Mouse (Mus musculus) G1E (cell line): ENCODE measurements around the gene Zfp12. TPM values are rescaled to one million over a fixed set of nuclear protein-coding genes. Genes with fewer than 3 reads are reported as not detected.
"Not testable (repeated sequence)": the region's sequence is repeated elsewhere in the genome, so short reads cannot be mapped to it uniquely, and the experiment has no call there.

Experiments
- ATAC-seq: 2 replicates; pipeline ENCODE4 v1.8.0; 2016; ENCODE audit warnings: mild to moderate bottlenecking; ENCODE audit not compliant: insufficient number of reproducible peaks, poor library complexity, low FRiP score, severe bottlenecking; ENCODE audit errors: extremely low read depth
- DNase-seq: peaks from one replicate; pipeline ENCODE4 v3.0.0; 2012; ENCODE audit warnings: low spot score
- H3K27me3 ChIP-seq: 2 replicates; pipeline ENCODE4 v1.6.1; 2012; ENCODE audit warnings: mild to moderate bottlenecking, low read length, inconsistent platforms; ENCODE audit not compliant: insufficient read depth
- H3K36me3 ChIP-seq: replicated peaks from 2 replicates; pipeline ENCODE3; 2012; ENCODE audit warnings: mild to moderate bottlenecking, inconsistent platforms
- H3K4me1 ChIP-seq: 2 replicates; pipeline ENCODE4 v1.6.1; 2012; ENCODE audit warnings: low read depth, low read length, inconsistent platforms, mixed read lengths; ENCODE audit not compliant: insufficient read depth
- H3K4me3 ChIP-seq: 2 replicates; pipeline ENCODE4 v1.5.1; 2012; ENCODE audit warnings: low read depth, mild to moderate bottlenecking, inconsistent platforms, low read length, moderate library complexity, mixed read lengths
- H3K9me3 ChIP-seq: replicated peaks from 2 replicates; pipeline ENCODE4 v1.6.1; 2012; ENCODE audit warnings: inconsistent platforms
- CTCF ChIP-seq: IDR thresholded peaks from 2 replicates; pipeline ENCODE4 v1.5.1; 2012; ENCODE audit warnings: low read depth, low read length, inconsistent platforms, mixed read lengths
- GATA1 ChIP-seq: IDR thresholded peaks from 2 replicates; pipeline ENCODE4 v1.6.1; 2012; ENCODE audit warnings: borderline replicate concordance, low read length, inconsistent platforms, mixed read lengths
- GATA2 ChIP-seq: IDR thresholded peaks from 2 replicates; pipeline ENCODE4 v1.6.1; 2012; ENCODE audit warnings: low read depth, low read length, inconsistent platforms, borderline replicate concordance
- POLR2AphosphoS5 ChIP-seq: IDR thresholded peaks from 2 replicates; pipeline ENCODE4 v1.6.1; 2012; ENCODE audit warnings: low read depth, low read length, inconsistent platforms; ENCODE audit not compliant: insufficient replicate concordance
- TAL1 ChIP-seq: conservative IDR thresholded peaks from 2 replicates; pipeline ENCODE4 v1.6.1; 2012; ENCODE audit warnings: low read depth, low read length, inconsistent platforms, mixed read lengths
- polyA plus RNA-seq: library from polyadenylated mRNA; stranded (reverse); fragments of >175 nt; gene quantifications from 2 replicates; pipeline ENCODE4 v1.2.3, GENCODE M21; 2012
- total RNA-seq, 2 experiments: library from RNA; stranded (forward) in 1 of 2; stranded (reverse) in 1 of 2; fragments of 200-1000 nt in 1 of 2; fragments of >200 nt in 1 of 2; fragmentation: Nextera tagmentation in 1 of 2; gene quantifications; 2 replicates each; pipeline ENCODE4 v1.2.3; 2014 to 2017

Zfp12 gene
- total RNA-seq (2014; fragmentation: Nextera tagmentation), result 16.7 and 21.4 TPM in 2 replicates
- 22.1 and 22.3 TPM in 2 replicates for total RNA-seq (2017)
- polyA plus RNA-seq, result 3.9 and 4.2 TPM in 2 replicates

DNA sequence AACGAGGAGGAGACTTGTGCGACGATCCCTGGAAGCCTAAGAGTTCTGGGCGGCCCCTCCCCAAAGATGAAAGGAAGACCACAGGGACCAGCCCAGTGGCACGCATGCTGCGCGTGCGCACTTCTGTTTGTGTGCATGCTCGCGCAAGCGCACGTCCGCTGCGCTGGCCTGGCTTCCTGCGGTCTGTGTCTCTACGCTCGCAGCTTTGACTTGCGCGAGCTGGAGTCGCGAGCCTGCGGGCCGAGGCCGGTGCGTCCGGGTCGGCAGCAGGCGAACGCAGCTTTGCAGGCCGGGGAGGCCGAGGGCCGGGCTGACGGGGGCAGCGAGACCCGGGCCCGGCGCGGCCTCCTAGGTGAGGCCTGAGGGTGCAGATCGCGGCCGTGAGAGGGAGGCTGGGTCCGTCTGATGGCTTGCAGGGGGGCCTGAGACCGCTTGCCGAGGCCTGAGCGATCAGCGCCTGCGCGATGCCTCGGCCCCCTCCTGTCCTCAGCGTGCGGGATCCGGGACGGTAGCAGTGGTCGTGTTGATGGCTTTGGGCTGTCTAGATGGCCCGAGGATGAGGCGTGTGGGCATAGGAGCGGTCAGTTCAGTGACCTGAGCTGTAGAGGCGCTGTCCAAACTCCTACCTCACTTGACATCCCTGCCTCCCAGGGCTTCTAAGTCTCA is at the start of gene Zfp12:
Gene Zfp12 (plus strand): TSS at position 136 of the 666 bp plus-strand sequence.
- ATAC-seq (peak; percentile 75), DNase-seq (peak; percentile 93)
- TF ChIP-seq TAL1, result no peak
- TF ChIP-seq CTCF, result no peak
- TF ChIP-seq POLR2AphosphoS5, result no peak
- no peak for TF ChIP-seq GATA2
- no peak for TF ChIP-seq GATA1
- H3K36me3 ChIP-seq, result peaks cover 36% of the 10 kb centered on the region
- H3K27me3 ChIP-seq, result peaks cover 3% of the 10 kb centered on the region; the same call in 1 of the 2 replicates
- H3K4me3 ChIP-seq, result peak within 1 kb of the TSS; percentile 80
- peaks cover 26% of the 10 kb centered on the region for H3K4me1 ChIP-seq
- no peaks in the 10 kb centered on the region for H3K9me3 ChIP-seq

DNA sequence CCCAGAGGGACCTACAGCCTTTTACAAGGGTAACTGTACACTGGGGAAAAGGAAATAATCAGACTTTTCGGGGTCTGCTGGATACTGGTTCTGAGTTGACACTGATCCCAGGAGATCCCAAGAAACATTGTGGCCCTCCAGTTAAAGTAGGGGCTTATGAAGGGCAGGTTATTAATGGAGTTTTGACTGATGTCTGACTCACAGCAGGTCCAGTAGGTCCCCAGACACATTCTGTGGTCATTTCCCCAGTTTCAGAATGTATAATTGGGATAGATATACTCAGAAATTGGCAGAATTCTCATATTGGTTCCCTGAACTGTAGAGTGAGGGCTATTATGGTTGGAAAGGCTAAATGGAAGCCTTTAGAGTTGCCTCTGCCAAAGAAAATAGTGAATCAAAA is 46.9 kb upstream of the Zfp12 start:
- not testable (repeated sequence) for H3K4me3 ChIP-seq, H3K4me1 ChIP-seq, H3K27me3 ChIP-seq, H3K9me3 ChIP-seq, H3K36me3 ChIP-seq, DNase-seq, ATAC-seq

DNA sequence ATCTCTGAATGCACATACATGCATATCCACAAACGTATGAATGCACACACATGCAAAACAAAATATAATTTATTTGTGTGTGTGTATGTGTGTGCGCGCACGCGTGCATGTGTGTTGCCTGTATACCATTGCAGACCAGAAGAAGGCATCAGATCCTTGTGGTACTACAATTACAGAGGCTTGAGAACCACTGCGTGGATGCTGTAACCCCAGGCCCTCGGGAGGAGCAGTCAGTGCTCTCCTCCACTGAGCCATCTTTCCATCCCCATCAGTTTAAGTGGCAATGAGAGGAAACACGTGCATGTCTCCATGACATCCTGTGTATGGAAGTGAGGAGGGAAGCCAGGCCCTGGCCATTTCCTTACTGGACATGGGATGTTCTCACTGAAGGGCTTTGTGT is 42.2 kb upstream of the Zfp12 start:
- H3K4me3 ChIP-seq, result no peak overlapping the region
- no peaks in the 10 kb centered on the region for H3K4me1 ChIP-seq
- H3K36me3 ChIP-seq, result no peaks in the 10 kb centered on the region
- peaks cover 19% of the 10 kb centered on the region for H3K27me3 ChIP-seq
- no peak for DNase-seq
- ATAC-seq, result no peak
- H3K9me3 ChIP-seq, result no peaks in the 10 kb centered on the region
- TF ChIP-seq GATA2, result no peak
- no peak for TF ChIP-seq TAL1
- TF ChIP-seq CTCF, result no peak
- no peak for TF ChIP-seq POLR2AphosphoS5
- no peak for TF ChIP-seq GATA1

- not testable (repeated sequence) for ATAC-seq, DNase-seq, H3K36me3 ChIP-seq, H3K4me1 ChIP-seq, H3K4me3 ChIP-seq, H3K9me3 ChIP-seq
- H3K27me3 ChIP-seq, result peaks cover 22% of the 10 kb centered on the region
These were observed 40.2 kb upstream of the Zfp12 start for GRCm38 (mm10) chr5:143194747-143195146.

DNA sequence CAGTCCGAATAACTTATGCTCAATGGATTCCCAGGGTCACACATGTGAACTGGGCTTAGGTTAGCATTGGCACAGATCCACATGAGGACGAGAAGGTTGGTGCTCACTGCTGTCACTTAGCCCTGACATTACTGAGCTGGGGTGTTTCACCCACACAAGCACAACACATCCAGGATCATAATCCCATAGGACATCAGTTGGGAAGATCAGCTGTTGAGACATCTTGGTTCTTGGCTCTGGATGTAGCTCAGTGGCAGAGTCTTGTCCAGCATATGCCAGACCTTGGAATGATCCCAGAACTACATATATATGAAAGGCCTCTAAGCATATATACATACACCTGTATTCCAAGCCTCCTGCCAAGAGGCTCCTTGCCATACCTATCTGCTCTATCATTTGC is 39.8 kb upstream of the Zfp12 start:
- no peak for TF ChIP-seq POLR2AphosphoS5
- DNase-seq, result no peak
- peaks cover 22% of the 10 kb centered on the region for H3K27me3 ChIP-seq
- ATAC-seq, result no peak
- H3K9me3 ChIP-seq, result 0 out of 2 replicates have a peak, but pooled peaks cover 4% of the 10 kb centered on the region
- H3K4me1 ChIP-seq, result no peaks in the 10 kb centered on the region
- H3K36me3 ChIP-seq, result no peaks in the 10 kb centered on the region
- no peak overlapping the region for H3K4me3 ChIP-seq

- Histone ChIP-seq H3K4me3 (no peak overlapping the region), H3K9me3 (0 out of 2 replicates have a peak, but pooled peaks cover 4% of the 10 kb centered on the region), H3K36me3 (no peaks in the 10 kb centered on the region), H3K4me1 (no peaks in the 10 kb centered on the region), H3K27me3 (peaks cover 22% of the 10 kb centered on the region)
- ATAC-seq, result no peak
- no peak for DNase-seq
- TF ChIP-seq GATA2 (no peak), CTCF (no peak), POLR2AphosphoS5 (no peak), GATA1 (no peak), TAL1 (no peak)
These were observed 38.5 kb upstream of the Zfp12 start for GRCm38 (mm10) chr5:143196506-143196905.

GRCm38 (mm10) chr5:143205015-143205414 is 29.9 kb upstream of the Zfp12 start:
- peaks cover 10% of the 10 kb centered on the region for H3K9me3 ChIP-seq

More at GRCm38 (mm10) chr5:143205015-143205414, 29.9 kb upstream of the Zfp12 start:
- Histone ChIP-seq H3K4me3 (no peak overlapping the region), H3K27me3 (peaks cover 3% of the 10 kb centered on the region), H3K36me3 (no peaks in the 10 kb centered on the region), H3K4me1 (no peaks in the 10 kb centered on the region)
- no peak for DNase-seq
- TF ChIP-seq GATA1, result no peak
- TF ChIP-seq POLR2AphosphoS5, result no peak
- TF ChIP-seq GATA2, result no peak
- no peak for TF ChIP-seq TAL1
- 0 out of 2 replicates have a peak, but pooled peaks have one; percentile 4 for TF ChIP-seq CTCF
- no peak for ATAC-seq
